Mouse (Mus musculus) stomach, postnatal 0 days (tissue): ENCODE data around the gene Cep83. TPM values are rescaled to one million over a fixed set of nuclear protein-coding genes. Genes with fewer than 3 reads are reported as not detected.

ENCODE experiments used
- ATAC-seq: fragments of 200-750 bp; cut with Nextera tagmentation; 2 replicates; pipeline ENCODE4 v1.8.0; 2017; ENCODE audit not compliant: low FRiP score, low TSS enrichment
- DNase-seq: peaks from one replicate; pipeline ENCODE4 v3.0.0-alpha.2; 2016; ENCODE audit warnings: low spot score
- H3K27ac ChIP-seq: fragments of 300-500 bp; sonication (generic); replicated peaks from 2 replicates; pipeline ENCODE4 v1.5.1; 2014; ENCODE audit warnings: mild to moderate bottlenecking, control low read depth
- H3K27me3 ChIP-seq: fragments of 300-500 bp; sonication (generic); 2 replicates; pipeline ENCODE4 v1.6.1; 2014; ENCODE audit warnings: low read length; ENCODE audit not compliant: control insufficient read depth, insufficient read depth
- H3K36me3 ChIP-seq: fragments of 300-500 bp; sonication (generic); 2 replicates; pipeline ENCODE4 v1.6.1; 2014; ENCODE audit warnings: low read length, mixed read lengths; ENCODE audit not compliant: control insufficient read depth, insufficient read depth
- H3K4me1 ChIP-seq: fragments of 300-500 bp; sonication (generic); replicated peaks from 2 replicates; pipeline ENCODE4 v1.6.1; 2014; ENCODE audit warnings: antibody characterized with exemption; ENCODE audit not compliant: control insufficient read depth, insufficient read depth
- H3K4me2 ChIP-seq: fragments of 300-500 bp; sonication (generic); replicated peaks from 2 replicates; pipeline ENCODE4 v1.6.1; 2014; ENCODE audit warnings: low read depth, mild to moderate bottlenecking, control low read depth, moderate library complexity
- H3K4me3 ChIP-seq: fragments of 300-500 bp; sonication (generic); 2 replicates; pipeline ENCODE4 v1.5.1; 2014; ENCODE audit warnings: low read depth, low read length, control low read depth
- H3K9ac ChIP-seq: fragments of 300-500 bp; sonication (generic); 2 replicates; pipeline ENCODE4 v1.6.1; 2014; ENCODE audit warnings: mild to moderate bottlenecking, low read length, control low read depth, mixed read lengths
- H3K9me3 ChIP-seq: fragments of 300-500 bp; sonication (generic); 2 replicates; pipeline ENCODE4 v1.6.1; 2016; ENCODE audit warnings: low read length; ENCODE audit not compliant: control insufficient read depth
- CTCF ChIP-seq: IDR thresholded peaks from 2 replicates; pipeline ENCODE4 v1.5.1; 2016; ENCODE audit warnings: antibody characterized with exemption, low read depth, mild to moderate bottlenecking, moderate library complexity
- EP300 ChIP-seq: optimal IDR thresholded peaks from 2 replicates; pipeline ENCODE3; 2016; ENCODE audit warnings: antibody characterized with exemption
- whole genome bisulfite sequencing: fragments of 180-500 bp; shearing (Covaris S2); extraction: QIAGEN DNeasy Blood & Tissue Kit; methylation state at CpG from one replicate; pipeline ENCODE4 v1.1.7; 2014; 5-methylcytosine and 5-hydroxymethylcytosine counted together
- polyA plus RNA-seq: library from polyadenylated mRNA; unstranded; fragments of >200 nt; fragmentation: Nextera tagmentation; extraction: Ambion mirVana; gene quantifications from 2 replicates; pipeline ENCODE4 v1.2.1, GENCODE M21; 2015

Cep83 gene
- polyA plus RNA-seq, 1 experiment from 2014 or later, result 9.9 TPM

- Histone ChIP-seq H3K4me2 (no peak overlapping the region), H3K36me3 (0 out of 2 replicates have a peak, but pooled peaks cover 4% of the 10 kb centered on the region), H3K4me3 (no peak overlapping the region), H3K9me3 (no peaks in the 10 kb centered on the region), H3K27ac (no peak overlapping the region), H3K4me1 (no peaks in the 10 kb centered on the region), H3K27me3 (no peaks in the 10 kb centered on the region), H3K9ac (no peak overlapping the region)
- DNase-seq (no peak), ATAC-seq (no peak)
- TF ChIP-seq CTCF (no peak), EP300 (no peak)
- 73% methylated on average over 7 of the region's 7 CpGs for WGBS
Observed at GRCm38 (mm10) chr10:94800677-94801354, 112.4 kb downstream of the Cep83 start.

GRCm38 (mm10) chr10:94804029-94804908, 115.8 kb downstream of the Cep83 start:
- Histone ChIP-seq H3K27ac (no peak overlapping the region), H3K36me3 (no peaks in the 10 kb centered on the region), H3K9ac (no peak overlapping the region), H3K4me2 (no peak overlapping the region), H3K27me3 (no peaks in the 10 kb centered on the region), H3K4me3 (no peak overlapping the region), H3K4me1 (no peaks in the 10 kb centered on the region), H3K9me3 (no peaks in the 10 kb centered on the region)
- DNase-seq (no peak), ATAC-seq (no peak)
- TF ChIP-seq CTCF, result no peak
- no peak for TF ChIP-seq EP300
- 56% methylated on average over 10 of the region's 10 CpGs for WGBS

DNA sequence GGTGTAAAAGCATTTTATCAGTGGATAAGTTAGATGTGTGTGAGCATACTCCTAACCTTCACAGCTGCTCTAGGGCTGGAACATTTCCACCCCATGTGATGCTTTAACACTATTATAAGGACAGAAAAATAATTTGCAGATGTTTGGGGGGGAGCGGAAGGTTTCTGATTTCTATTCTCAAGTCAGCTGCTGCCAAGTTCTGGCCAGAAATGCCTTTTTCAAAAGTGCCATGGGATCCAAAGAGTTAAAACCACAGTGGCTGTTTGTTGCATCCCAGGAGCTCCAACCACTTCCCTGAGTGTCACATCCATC, 116.4 kb downstream of the Cep83 start:
- no peaks in the 10 kb centered on the region for H3K27me3 ChIP-seq
- H3K9me3 ChIP-seq, result no peaks in the 10 kb centered on the region
- WGBS, result 81% methylated on average over 1 of the region's 1 CpGs
- DNase-seq, result no peak
- H3K27ac ChIP-seq, result no peak overlapping the region
- ATAC-seq, result no peak
- no peak overlapping the region for H3K9ac ChIP-seq
- H3K4me1 ChIP-seq, result no peaks in the 10 kb centered on the region
- no peaks in the 10 kb centered on the region for H3K36me3 ChIP-seq
- H3K4me2 ChIP-seq, result no peak overlapping the region
- no peak overlapping the region for H3K4me3 ChIP-seq
- TF ChIP-seq EP300 (no peak), CTCF (no peak)

- H3K27ac ChIP-seq, result no peak overlapping the region
- H3K4me2 ChIP-seq, result no peak overlapping the region
- H3K9ac ChIP-seq, result no peak overlapping the region
- H3K4me1 ChIP-seq, result no peaks in the 10 kb centered on the region
- no peaks in the 10 kb centered on the region for H3K27me3 ChIP-seq
- H3K4me3 ChIP-seq, result no peak overlapping the region
- no peaks in the 10 kb centered on the region for H3K36me3 ChIP-seq
- 57% methylated on average over 7 of the region's 7 CpGs for WGBS
- ATAC-seq (no peak), DNase-seq (no peak)
- H3K9me3 ChIP-seq, result no peaks in the 10 kb centered on the region
- TF ChIP-seq EP300 (no peak), CTCF (peak; percentile 66)
Observed at GRCm38 (mm10) chr10:94807323-94807722, 118.9 kb downstream of the Cep83 start.

GRCm38 (mm10) chr10:94808275-94808674, 119.8 kb downstream of the Cep83 start:
- ATAC-seq (no peak), DNase-seq (no peak)
- H3K4me1 ChIP-seq, result no peaks in the 10 kb centered on the region
- no peak overlapping the region for H3K4me3 ChIP-seq
- no peak overlapping the region for H3K4me2 ChIP-seq
- TF ChIP-seq CTCF (no peak), EP300 (no peak)
- H3K27me3 ChIP-seq, result no peaks in the 10 kb centered on the region
- H3K36me3 ChIP-seq, result no peaks in the 10 kb centered on the region
- H3K9ac ChIP-seq, result no peak overlapping the region
- H3K27ac ChIP-seq, result no peak overlapping the region
- H3K9me3 ChIP-seq, result no peaks in the 10 kb centered on the region
- WGBS, result 38% methylated on average over 6 of the region's 6 CpGs

GRCm38 (mm10) chr10:94809946-94810472, 121.6 kb downstream of the Cep83 start:
- no peaks in the 10 kb centered on the region for H3K4me1 ChIP-seq
- H3K27me3 ChIP-seq, result no peaks in the 10 kb centered on the region
- no peaks in the 10 kb centered on the region for H3K36me3 ChIP-seq
- DNase-seq (no peak), ATAC-seq (no peak)
- no peak overlapping the region for H3K4me3 ChIP-seq
- H3K4me2 ChIP-seq, result no peak overlapping the region
- WGBS, result 77% methylated on average over 7 of the region's 7 CpGs
- H3K9me3 ChIP-seq, result no peaks in the 10 kb centered on the region
- H3K27ac ChIP-seq, result no peak overlapping the region
- TF ChIP-seq EP300, result no peak
- TF ChIP-seq CTCF, result no peak
- no peak overlapping the region for H3K9ac ChIP-seq
